Mouse (Mus musculus) common myeloid progenitor, adult 5-6 weeks (primary cell): Measurements from ENCODE around the gene Melk. TPM values are rescaled to one million over a fixed set of nuclear protein-coding genes. Genes with fewer than 3 reads are reported as not detected.
A peak's percentile ranks its signal among the peaks of the same experiment; 100 is the strongest.

ENCODE experiments used
- ATAC-seq: replicated peaks from 2 replicates; pipeline ENCODE4 v1.8.0; 2016; ENCODE audit warnings: low read depth, mild to moderate bottlenecking, moderate TSS enrichment, inconsistent platforms; ENCODE audit not compliant: poor library complexity, severe bottlenecking
- total RNA-seq: library from RNA; stranded (forward); fragments of 200-1000, 187-1606 nt; gene quantifications from 2 replicates; pipeline ENCODE4 v1.2.3, GENCODE M21; 2017

The Melk gene
- total RNA-seq, 1 experiment from 2014 or later: 25.3 TPM

DNA sequence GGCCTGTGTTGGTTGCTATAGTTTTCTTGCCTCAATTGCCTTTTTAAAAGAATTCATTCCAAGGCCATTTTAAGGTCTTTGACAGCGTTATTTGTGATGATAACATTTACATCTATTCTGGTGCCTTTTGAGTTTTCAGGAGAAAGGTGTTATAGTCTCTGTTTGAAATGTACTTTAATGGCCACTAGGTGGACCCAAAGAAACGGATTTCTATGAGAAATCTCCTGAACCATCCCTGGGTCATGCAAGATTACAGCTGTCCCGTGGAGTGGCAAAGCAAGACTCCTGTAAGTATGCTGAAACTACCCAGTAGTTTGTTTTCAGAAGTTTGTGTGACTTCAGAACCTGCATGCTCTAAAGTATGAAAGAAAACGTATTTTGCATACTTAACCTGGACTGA, 24.8 kb downstream of the Melk start:
- ATAC-seq: 0 out of 2 replicates have a peak, but pooled peaks have one; percentile 36

- ATAC-seq: no peak
These were observed 26.0 kb downstream of the Melk start for GRCm38 (mm10) chr4:44326721-44327120.

GRCm38 (mm10) chr4:44327976-44328375, 27.3 kb downstream of the Melk start:
- no peak for ATAC-seq

- ATAC-seq: no peak
These were observed 34.3 kb downstream of the Melk start for GRCm38 (mm10) chr4:44335006-44335405.

- ATAC-seq: no peak
These were observed 61.0 kb downstream of the Melk start for GRCm38 (mm10) chr4:44361670-44362069.

- ATAC-seq: no peak
These were observed 62.8 kb downstream of the Melk start for GRCm38 (mm10) chr4:44363434-44364013.

GRCm38 (mm10) chr4:44392231-44393216, 91.8 kb downstream of the Melk start:
- ATAC-seq: no peak

GRCm38 (mm10) chr4:44402607-44403006, 101.9 kb downstream of the Melk start:
- ATAC-seq: peak; percentile 73

- ATAC-seq: no peak
These were observed 103.8 kb downstream of the Melk start for GRCm38 (mm10) chr4:44404487-44404886.

Other genes starting within 250 kb of the Melk start
- 32.0 and 32.6 TPM in 2 replicates for gene Gne, start 216.7 kb upstream of the Melk start, total RNA-seq
- gene Rnf38, start 67.1 kb upstream of the Melk start, total RNA-seq: 52.2 and 70.9 TPM in 2 replicates